Mouse (Mus musculus): ENCODE results near the gene Ankrd65. TPM values are rescaled to one million over a fixed set of nuclear protein-coding genes. Genes with fewer than 3 reads are reported as not detected.

Ankrd65 gene
- total RNA-seq, 2 experiments from 2014 or later, result not detected

- DNase-seq, result peak; percentile 53
These were observed 57.5 kb downstream of the Ankrd65 start for GRCm38 (mm10) chr4:155847591-155848352.

- no peak for DNase-seq
These were observed 58.3 kb downstream of the Ankrd65 start for GRCm38 (mm10) chr4:155848434-155849095.

Small RNAs within 50 kb of the gene (microRNA-seq; reads per million reads assigned to microRNA genes)
- not detected for gene Gm27743

Other genes starting within 250 kb of the Ankrd65 start
- gene Nadk, start 228.1 kb upstream of the Ankrd65 start, total RNA-seq (2021), result 100 to 1,000 TPM; 181 to 185 TPM
- 10 to 100 TPM; 25.2 to 26.7 TPM for gene Slc35e2, start 189.0 kb upstream of the Ankrd65 start, total RNA-seq (2021)
- 10 to 100 TPM; 34.6 to 38.3 TPM for gene Cdk11b, start 165.6 kb upstream of the Ankrd65 start, total RNA-seq (2021)
- gene Gm10563, start 145.0 kb upstream of the Ankrd65 start, total RNA-seq (2021), result not detected
- 10 to 100 TPM; 16.6 to 18.9 TPM for gene Mmp23, start 137.1 kb upstream of the Ankrd65 start, total RNA-seq (2021)
- gene Mib2, start 121.2 kb upstream of the Ankrd65 start, total RNA-seq (2021), result 10 to 100 TPM; 36.3 to 40.4 TPM
- gene Fndc10, start 96.1 kb upstream of the Ankrd65 start, total RNA-seq (2021), result 10 to 100 TPM; 36.3 to 49.0 TPM
- 10 to 100 TPM; 86.5 to 90.9 TPM for gene Ssu72, start 85.6 kb upstream of the Ankrd65 start, total RNA-seq (2021)
- 1 to 10 TPM in 1 of 2 experiments, under 1 TPM in 1; 0.81 to 1.4 TPM for gene Tmem240, start 55.6 kb upstream of the Ankrd65 start, total RNA-seq (2021)
- gene Atad3a, start 29.3 kb upstream of the Ankrd65 start, total RNA-seq (2021), result 100 to 1,000 TPM; 118 to 141 TPM
- 1 to 10 TPM; 6.6 to 7.9 TPM for gene Vwa1, start 15.7 kb upstream of the Ankrd65 start, total RNA-seq (2021)
- gene Tmem88b, start 4.6 kb upstream of the Ankrd65 start, total RNA-seq (2021), result 1 to 10 TPM in 1 of 2 experiments, under 1 TPM in 1; 0.54 to 1.4 TPM
- gene Mrpl20, start 12.4 kb downstream of the Ankrd65 start, total RNA-seq (2021), result 100 to 1,000 TPM; 149 to 168 TPM
- gene Ccnl2, start 22.1 kb downstream of the Ankrd65 start, total RNA-seq (2021), result 100 to 1,000 TPM in 1 of 2 experiments, 10 to 100 TPM in 1; 82.7 to 124 TPM
- 100 to 1,000 TPM; 146 to 149 TPM for gene Aurkaip1, start 40.8 kb downstream of the Ankrd65 start, total RNA-seq (2021)
- 10 to 100 TPM; 56.6 to 59.6 TPM for gene Mxra8, start 49.2 kb downstream of the Ankrd65 start, total RNA-seq (2021)
- gene Dvl1, start 57.0 kb downstream of the Ankrd65 start, total RNA-seq (2021), result 10 to 100 TPM; 58.2 to 59.0 TPM
- under 1 TPM; 0.36 to 0.45 TPM for gene Tas1r3, start 72.9 kb downstream of the Ankrd65 start, total RNA-seq (2021)
- gene Cptp, start 79.0 kb downstream of the Ankrd65 start, total RNA-seq (2021), result 10 to 100 TPM; 17.6 to 18.4 TPM
- 10 to 100 TPM; 29.0 to 29.3 TPM for gene Ints11, start 79.1 kb downstream of the Ankrd65 start, total RNA-seq (2021)
- 10 to 100 TPM; 27.9 to 39.0 TPM for gene Pusl1, start 101.3 kb downstream of the Ankrd65 start, total RNA-seq (2021)
- 10 to 100 TPM; 16.9 to 29.4 TPM for gene Acap3, start 101.4 kb downstream of the Ankrd65 start, total RNA-seq (2021)
- 10 to 100 TPM; 72.3 to 73.4 TPM for gene Ube2j2, start 153.4 kb downstream of the Ankrd65 start, total RNA-seq (2021)
- 100 to 1,000 TPM; 117 to 132 TPM for gene C1qtnf12, start 171.9 kb downstream of the Ankrd65 start, total RNA-seq (2021)
- 1 to 10 TPM; 5.7 to 6.1 TPM for gene B3galt6, start 202.2 kb downstream of the Ankrd65 start, total RNA-seq (2021)
- 100 to 1,000 TPM; 184 to 191 TPM for gene Sdf4, start 202.4 kb downstream of the Ankrd65 start, total RNA-seq (2021)
- 1 to 10 TPM; 1.9 TPM for gene Tnfrsf4, start 223.4 kb downstream of the Ankrd65 start, total RNA-seq (2021)
- under 1 TPM; 0.51 to 0.66 TPM for gene Tnfrsf18, start 235.7 kb downstream of the Ankrd65 start, total RNA-seq (2021)

Data from adrenal gland, postnatal 10 days (tissue).